Mouse (Mus musculus): ENCODE data around the gene 4930412O13Rik. TPM values are rescaled to one million over a fixed set of nuclear protein-coding genes. Genes with fewer than 3 reads are reported as not detected.

The 4930412O13Rik gene
- polyA plus RNA-seq, 1 experiment, result not detected

- no peak for DNase-seq (ENCODE audit: low read depth, low spot score)
- 11% methylated on average over 6 of the region's 6 CpGs for WGBS
These were observed 12.4 kb downstream of the 4930412O13Rik start for GRCm38 (mm10) chr2:9893272-9893953.

- WGBS, result 6% methylated on average over 19 of the region's 19 CpGs
- DNase-seq (ENCODE audit: low read depth, low spot score), result no peak
These were observed 14.0 kb downstream of the 4930412O13Rik start for GRCm38 (mm10) chr2:9894836-9895593.

- WGBS, result 4% methylated on average over 22 of the region's 22 CpGs
- DNase-seq (ENCODE audit: low read depth, low spot score), result no peak
These were observed 15.2 kb downstream of the 4930412O13Rik start for GRCm38 (mm10) chr2:9896097-9896770.

- DNase-seq (ENCODE audit: low read depth, low spot score), result no peak
- 32% methylated on average over 8 of the region's 8 CpGs for WGBS
These were observed 16.8 kb downstream of the 4930412O13Rik start for GRCm38 (mm10) chr2:9897846-9898245.

- 47% methylated on average over 14 of the region's 14 CpGs for WGBS
- no peak for DNase-seq (ENCODE audit: low read depth, low spot score)
These were observed 23.0 kb downstream of the 4930412O13Rik start for GRCm38 (mm10) chr2:9903854-9904560.

GRCm38 (mm10) chr2:9905995-9906394 lies 24.9 kb downstream of the 4930412O13Rik start:
- no peak for DNase-seq (ENCODE audit: low read depth, low spot score)
- 11% methylated on average over 11 of the region's 11 CpGs for WGBS

- no peak for DNase-seq (ENCODE audit: low read depth, low spot score)
- WGBS, result 92% methylated on average over 9 of the region's 9 CpGs
These were observed 36.5 kb downstream of the 4930412O13Rik start for GRCm38 (mm10) chr2:9917602-9918001.

- 37% methylated on average over 17 of the region's 17 CpGs for WGBS
- peak; percentile 38 for DNase-seq (ENCODE audit: low read depth, low spot score)
These were observed 37.8 kb downstream of the 4930412O13Rik start for GRCm38 (mm10) chr2:9918691-9919471.

- 46% methylated on average over 7 of the region's 7 CpGs for whole genome bisulfite sequencing
- no peak for DNase-seq (ENCODE audit: low read depth, low spot score)
These were observed 45.3 kb downstream of the 4930412O13Rik start for GRCm38 (mm10) chr2:9926194-9926904.

- no peak for DNase-seq (ENCODE audit: low read depth, low spot score)
- WGBS, result 76% methylated on average over 4 of the region's 4 CpGs
These were observed 45.8 kb downstream of the 4930412O13Rik start for GRCm38 (mm10) chr2:9926905-9927283.

Other genes starting within 250 kb of the 4930412O13Rik start
- gene 9230102O04Rik, start 8.3 kb downstream of the 4930412O13Rik start, polyA plus RNA-seq (2012; rRNA removed), result not detected in 2 replicates
- 0.60 and 1.1 TPM in 2 replicates for gene Gata3, start 8.8 kb downstream of the 4930412O13Rik start, polyA plus RNA-seq (2012; rRNA removed)
- gene Taf3, start 167.3 kb downstream of the 4930412O13Rik start, polyA plus RNA-seq (2012; rRNA removed), result 2.8 and 4.0 TPM in 2 replicates
- gene Atp5c1, start 199.3 kb downstream of the 4930412O13Rik start, polyA plus RNA-seq (2012; rRNA removed), result 469 and 586 TPM in 2 replicates
- 4.6 and 5.1 TPM in 2 replicates for gene Kin, start 199.3 kb downstream of the 4930412O13Rik start, polyA plus RNA-seq (2012; rRNA removed)

Data from large intestine, adult 2 months (tissue).